Mouse (Mus musculus) WW6 (cell line): ENCODE results near the gene Rabggtb.

Experiments
- DNase-seq: peaks from one replicate; pipeline ENCODE4 v3.0.0-alpha.2; 2013; ENCODE audit warnings: low read depth, low spot score

The Rabggtb gene

DNA sequence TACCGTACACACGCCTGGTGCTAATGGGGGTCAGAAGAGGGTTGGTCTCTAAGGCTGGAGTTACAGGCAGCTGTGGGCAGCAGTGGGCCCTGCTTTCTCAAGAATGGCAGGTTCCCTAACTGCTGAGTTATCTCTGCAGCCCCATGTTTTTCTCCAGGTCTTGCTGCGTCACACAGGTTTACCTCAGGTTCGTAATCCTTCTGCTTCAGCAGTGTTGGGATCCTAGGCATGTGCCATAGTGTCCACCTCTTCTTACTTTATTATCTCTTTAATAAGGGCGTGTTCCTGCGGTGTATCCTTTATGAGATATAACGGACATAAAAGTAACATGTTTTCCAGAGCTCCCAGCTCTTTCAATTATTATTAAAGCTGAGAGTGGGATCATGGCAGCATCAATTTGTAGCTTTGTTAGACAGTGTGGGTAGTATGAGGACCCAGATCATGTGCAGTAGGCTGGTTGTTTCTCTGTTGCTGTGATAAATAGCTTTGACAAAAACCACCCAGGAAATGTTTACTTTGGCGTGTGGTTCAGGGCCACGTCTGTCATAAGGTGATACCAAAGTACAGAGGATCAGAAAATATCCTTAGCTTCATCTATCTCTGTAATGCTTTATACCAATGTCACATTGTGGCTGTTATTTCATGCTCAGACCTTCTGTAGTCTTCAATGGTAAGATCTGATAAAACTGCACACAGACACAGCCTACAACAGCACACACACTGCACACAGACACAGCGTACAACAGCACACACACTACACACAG, 8.5 kb upstream of the Rabggtb start:
- DNase-seq = no peak

DNA sequence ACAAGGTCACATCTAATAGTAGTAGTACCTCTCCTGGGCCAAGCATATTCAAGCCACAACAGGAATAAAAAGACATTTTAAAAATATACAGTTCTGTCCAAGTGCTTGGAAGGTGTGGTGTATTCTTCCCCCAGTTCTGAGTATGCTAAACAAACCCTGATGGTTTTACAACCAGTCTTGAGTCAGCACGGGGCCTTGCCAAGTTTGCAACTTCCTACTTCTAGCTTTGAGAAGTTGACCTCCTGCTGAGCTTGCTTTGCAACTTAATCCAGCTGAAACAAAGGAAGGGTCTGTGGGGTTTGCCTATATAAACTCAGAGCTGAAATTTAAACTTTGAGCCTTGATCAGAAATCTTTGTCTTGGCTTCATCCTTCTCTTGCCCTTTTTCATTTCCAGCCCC, 4.4 kb upstream of the Rabggtb start:
- DNase-seq = no peak

DNA sequence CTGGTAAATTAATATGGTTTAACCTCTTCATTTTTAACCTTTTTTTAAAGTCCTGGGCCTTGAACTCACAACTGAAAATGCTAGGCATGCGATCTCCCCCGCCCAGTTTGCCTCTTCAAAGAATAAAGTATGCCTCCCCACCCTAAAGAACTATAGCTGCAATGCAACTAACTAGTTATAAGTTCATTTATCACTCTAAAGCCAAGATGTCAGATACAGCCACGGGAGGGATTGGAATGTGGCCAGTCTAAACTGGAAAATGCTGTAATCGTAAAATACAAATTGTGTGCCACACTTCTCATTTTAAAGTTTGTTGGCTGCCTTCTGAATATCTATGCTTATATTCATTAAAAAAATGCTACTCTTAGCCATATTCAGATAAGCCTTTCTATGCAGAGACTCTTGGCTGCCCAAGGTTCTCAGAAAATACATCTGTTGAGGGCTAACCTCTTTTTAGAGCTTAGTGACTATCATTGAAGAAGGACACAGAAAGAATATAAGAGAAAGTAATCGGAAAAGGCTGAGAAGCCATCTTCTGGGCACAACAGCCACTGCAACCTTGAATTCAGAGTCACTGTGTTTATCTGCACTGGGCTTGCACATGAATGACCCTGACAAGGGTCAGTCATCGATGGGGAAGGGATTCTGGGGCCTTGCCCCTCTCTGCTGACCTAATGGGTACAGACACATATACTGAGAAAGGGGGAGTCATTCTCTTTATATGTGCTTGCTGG, 868 bp upstream of the Rabggtb start:
- no peak for DNase-seq

DNA sequence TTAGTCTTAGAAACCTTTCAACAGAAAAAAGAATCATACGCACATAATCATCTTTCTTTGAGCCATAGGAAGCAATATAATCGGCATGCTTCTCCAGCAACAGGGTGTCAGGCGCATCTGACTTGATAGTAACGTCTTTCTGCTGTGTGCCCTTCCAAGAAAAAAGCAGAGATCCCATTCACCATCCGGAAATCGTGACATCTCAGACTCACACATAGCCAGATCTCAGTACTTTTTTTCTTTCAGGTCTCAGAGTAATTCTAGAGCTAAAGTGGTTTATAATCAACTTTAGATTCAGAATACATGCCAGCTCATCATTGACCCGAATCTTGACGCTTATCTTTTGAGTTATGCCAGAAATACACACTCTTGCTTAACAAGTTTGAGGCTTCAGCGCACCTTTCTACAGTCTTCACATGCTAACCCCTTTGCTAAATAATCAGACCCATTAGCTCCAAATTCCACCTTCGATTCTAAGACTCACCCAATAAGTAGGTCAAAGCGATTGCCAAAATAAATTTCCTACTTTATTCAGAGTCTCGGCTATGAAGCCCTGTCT, 848 bp downstream of the Rabggtb start:
- no peak for DNase-seq

DNA sequence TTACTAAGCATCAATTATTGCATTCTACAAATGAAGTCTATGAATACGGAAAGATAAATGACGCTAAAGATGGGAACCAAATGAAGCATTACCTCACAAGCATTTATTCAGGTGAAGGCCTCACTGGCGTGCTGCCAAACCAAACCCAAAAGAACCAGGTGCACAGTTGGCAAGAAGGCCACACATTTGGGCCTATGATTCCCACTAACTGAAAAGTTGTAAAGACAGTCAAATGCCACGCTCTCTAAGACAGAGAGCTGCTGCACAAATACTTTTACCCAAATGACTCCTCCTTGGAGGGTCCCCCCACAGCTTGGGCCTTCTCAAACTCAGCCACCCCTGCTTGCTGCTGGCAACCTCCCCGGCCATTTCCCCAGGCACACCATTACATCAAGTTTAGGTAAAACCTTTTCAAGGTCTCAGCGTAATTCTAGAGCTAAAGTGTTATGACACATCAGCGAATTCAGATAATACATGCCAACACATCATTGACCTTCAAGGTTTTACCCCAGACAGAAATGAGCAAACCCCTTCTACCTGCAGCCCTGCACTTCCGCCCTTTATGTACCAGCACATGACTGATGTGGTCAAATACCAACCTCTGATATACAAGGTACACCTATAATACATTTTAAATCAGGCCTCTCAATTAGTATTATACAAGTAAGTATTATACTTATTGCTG, 1.5 kb downstream of the Rabggtb start:
- no peak for DNase-seq

DNA sequence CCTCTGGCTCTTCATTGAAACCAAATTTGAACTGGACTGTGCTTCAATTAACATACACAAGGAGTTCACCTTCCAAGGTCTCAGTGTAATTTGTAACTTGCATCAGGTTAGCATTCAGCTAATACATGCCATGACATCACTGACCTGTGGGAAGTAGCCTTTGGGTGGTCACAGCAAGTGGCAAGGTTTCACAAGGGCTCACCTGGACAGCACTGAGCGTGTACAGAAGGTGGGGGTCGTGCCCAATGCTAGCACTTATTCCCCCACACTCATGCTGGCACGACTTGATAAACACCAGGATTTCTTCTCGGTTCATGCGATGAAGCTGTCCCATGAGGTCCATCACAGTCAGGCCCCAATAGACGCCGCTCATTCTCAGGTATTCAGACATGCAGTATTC, 2.3 kb downstream of the Rabggtb start:
- no peak for DNase-seq

DNA sequence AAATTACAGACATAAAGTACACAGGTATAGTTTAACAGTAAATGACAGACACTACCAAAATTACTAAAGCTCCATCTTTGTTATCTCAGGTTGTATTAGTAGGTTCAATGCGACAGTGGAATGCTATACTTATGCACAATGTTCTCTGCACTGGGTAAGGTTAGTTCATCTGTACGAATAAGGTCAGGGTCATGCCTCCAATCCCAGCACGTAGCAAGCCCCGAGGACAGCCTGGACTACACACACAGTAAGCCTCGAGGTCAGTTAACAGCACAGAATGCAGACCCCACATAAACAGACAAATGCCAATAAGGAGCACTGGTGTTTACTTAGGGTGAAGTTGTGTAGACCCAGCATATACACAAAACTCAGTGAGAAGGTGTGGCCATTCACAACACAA, 3.9 kb downstream of the Rabggtb start:
- DNase-seq = no peak

DNA sequence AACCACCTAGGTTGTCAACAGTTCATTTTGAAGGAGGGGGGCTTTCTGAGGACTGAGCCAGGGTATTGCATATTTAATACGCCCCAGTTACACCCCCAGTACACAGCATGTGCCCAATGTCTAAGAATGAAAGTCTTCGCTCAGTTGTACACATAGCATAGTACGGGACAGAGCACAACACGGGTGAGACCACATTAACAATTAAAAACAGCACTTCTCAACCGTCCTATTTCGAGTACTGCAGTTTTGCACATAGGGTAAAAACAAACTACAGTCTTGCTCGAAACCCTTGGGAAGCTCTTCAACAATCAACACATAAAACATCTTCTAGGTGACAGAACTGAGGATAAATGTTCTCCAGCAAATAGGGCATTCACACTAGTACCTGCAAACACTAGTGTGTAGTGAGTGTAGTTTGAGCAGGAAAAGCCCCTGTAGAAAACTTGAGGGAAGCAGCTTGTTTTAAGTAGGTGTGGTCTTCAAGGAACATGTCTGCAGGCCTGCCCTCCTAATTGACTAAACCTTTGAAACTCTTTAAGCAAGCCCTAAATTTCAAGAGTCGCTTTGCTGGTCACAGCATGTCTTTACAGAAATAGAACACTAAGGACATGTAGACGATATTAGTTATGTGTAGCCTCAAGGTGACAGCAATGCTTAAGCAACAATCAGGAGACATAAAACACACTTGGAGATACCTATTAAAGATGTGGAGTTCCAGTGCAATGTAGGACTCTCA, 6.5 kb downstream of the Rabggtb start, which contains the start of gene Msh4:
Gene Msh4, minus strand, starts transcription at position 3 of the 736 bp plus-strand sequence.
- DNase-seq = no peak

DNA sequence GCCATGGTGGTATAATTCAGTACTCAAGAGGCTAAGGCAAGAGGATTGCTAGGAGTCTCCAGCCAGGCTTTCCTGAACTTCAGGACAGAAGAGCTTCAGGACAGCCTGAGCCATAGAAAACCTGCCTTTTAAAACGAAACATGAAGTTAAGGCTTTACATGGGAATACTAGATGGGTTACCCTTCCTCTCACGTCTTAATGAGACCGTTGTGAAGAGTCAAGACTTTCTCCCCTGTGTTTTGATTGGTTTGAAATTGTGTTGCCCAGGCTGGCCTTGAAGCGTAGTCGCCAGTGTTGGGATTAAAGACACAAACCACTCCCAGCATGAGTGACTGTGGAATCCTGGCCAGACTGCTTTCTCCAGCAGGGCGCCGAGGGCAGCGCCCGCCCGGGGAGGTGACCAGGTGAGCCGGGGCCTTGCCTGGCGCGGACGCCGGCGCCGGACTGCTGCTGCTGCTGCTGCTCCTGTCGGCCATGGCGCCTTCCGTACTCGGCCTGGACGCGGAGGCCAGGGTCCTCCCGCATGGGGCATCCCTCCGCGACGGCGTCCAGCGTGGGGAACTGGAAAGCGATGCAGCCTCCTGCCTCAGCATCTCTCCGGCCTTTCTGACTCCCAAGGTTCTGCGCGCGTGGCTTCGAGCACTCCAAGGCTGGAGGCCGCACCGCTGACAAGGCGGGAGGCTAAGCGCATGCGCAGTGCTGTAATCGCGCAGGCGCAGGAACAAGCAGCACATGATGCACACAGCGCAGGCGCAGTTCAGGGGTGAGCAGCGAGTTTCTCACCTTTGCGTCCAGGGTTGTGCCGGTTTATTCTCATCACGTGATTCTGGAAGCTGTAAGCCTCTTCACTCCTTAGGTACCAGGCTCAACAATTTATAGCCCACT, 7.3 kb downstream of the Rabggtb start:
- DNase-seq = peak; percentile 86

DNA sequence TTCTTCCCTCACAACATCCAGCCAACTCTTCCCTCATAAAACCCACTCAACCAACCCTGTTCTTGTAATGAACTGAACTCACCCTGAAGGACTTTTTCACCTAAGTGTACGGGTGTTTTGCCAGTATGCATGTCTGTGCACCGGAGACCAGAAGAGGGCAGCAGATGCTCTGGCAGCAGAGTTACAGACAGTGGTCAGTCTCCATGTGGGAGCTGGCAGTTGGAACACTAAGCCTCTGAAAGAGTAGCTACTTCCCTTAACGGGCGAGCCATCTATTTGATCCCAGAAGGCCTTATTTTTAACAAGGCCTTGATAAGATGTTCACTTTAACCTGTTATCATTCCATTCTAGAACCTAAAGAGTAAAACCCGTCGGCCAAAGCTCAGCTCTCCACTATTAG, 8.2 kb downstream of the Rabggtb start:
- DNase-seq = no peak

DNA sequence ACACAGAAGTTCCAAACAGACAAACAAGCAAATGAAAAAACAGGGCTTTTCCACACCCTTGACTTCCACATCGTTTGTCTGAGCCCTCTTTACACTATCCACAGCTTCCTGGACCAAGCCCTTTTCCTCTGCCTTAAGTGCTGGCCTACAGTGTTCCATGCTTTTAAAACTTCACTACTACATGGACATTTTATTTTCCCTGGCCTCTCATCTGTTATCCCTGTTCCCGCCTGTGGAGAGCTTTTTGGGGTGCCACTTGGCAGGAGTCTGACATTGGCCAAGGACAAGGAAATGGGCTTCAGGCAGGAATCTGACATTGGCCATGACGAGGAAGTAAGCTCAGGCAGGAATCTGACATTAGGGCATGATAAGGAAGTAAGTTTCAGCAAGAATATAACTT, 10.2 kb downstream of the Rabggtb start:
- DNase-seq = no peak

DNA sequence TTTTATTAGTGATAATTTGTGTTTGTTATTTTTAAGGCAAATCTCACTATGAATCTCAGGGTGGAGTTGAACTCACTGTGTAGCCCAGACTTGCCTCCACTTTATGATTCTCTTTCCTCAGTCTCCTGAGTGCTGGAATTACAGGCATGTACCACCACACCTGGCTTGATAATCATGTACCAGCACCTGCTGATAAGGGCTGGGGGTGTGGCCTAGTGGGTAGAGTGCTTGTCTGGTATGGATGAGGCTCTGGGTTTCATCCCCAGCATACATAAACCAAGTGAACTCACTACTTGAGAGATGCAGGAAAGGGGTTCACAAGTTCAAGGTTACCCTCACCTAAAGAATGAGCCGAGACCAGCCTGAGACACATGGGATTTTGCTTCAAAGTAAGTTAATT, 10.9 kb downstream of the Rabggtb start:
- no peak for DNase-seq

DNA sequence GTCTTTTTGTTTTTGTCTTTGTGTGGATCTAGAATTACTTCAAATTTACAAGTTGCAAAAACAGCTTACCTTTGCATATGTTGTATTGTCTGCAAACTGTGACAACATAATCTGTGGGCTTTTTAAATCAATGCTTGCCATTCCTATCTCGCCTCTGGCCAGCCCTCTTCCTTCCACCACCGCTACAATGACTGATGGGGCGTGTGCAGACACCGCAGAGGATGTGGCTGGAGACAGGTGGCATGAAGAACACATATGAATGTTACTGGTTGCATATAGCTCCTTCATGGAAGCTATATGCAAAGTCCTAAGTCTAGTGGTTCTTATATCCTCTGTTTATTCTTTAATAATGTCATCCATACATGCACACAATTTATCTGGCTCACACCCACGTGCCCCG, 15.6 kb downstream of the Rabggtb start:
- DNase-seq = no peak

DNA sequence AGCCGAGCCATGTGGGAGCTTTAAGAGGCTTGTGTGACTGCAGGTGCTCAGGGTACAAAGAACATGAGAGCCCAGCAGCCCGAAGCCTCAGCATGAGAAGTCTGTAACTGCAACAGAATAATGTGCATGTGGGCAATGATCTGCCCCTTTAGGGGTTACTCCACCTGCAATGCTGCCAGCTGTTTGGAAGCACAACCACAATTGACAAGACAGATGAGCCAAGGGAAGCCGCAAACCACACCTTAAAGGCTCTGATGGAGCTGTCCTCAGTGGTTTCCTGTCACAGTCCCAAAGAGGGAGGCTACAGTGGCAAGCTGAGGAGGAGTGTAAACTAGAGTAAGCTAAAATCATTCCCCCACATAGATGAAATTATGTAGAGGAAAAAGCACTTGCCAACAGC, 17.4 kb downstream of the Rabggtb start:
- DNase-seq = no peak

DNA sequence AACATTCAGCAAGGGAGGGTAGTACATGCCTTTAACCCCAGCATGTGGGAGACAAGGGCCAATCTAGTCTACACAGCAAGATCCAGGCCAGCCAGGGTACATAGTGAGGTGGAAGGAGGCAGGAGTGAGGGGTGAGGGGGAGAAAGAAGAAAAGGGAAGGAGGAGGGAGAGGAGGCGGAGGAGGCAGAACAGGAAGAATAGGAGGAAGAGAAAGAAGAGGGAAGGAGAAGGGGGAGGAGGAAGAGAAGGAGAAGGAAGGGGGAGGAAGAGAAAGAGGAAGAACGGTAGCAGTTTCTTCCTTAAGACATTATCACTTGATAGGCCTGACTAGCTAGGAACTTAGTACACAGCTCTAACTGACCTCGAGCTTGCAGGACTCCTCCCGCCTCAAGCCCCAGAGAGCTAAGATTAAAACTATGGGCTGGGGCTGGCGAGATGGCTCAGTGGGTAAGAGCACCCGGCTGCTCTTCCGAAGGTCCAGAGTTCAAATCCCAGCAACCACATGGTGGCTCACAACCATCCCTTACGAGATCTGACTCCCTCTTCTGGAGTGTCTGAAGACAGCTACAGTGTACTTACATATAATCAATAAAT, 23.5 kb downstream of the Rabggtb start:
- DNase-seq = no peak

DNA sequence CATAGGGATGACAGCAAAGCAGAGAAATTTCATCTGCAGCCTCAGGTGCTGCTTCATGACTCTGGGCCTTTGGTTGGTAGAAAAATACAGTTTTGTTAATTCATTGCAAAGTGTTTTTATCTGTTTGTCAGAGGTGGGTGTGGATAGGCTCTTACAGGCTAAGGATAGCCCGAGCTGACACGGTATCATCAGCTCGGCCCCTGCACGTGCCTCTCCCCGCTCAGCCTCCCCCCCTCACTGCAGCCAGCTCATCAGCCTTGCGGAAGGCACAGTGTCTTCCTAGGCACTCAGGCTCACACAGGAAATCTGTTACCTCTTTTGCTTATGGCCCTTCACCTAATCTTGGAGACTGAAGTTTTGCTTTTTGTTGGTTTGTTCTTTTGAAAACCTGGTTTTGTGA, 24.7 kb downstream of the Rabggtb start:
- DNase-seq = no peak

DNA sequence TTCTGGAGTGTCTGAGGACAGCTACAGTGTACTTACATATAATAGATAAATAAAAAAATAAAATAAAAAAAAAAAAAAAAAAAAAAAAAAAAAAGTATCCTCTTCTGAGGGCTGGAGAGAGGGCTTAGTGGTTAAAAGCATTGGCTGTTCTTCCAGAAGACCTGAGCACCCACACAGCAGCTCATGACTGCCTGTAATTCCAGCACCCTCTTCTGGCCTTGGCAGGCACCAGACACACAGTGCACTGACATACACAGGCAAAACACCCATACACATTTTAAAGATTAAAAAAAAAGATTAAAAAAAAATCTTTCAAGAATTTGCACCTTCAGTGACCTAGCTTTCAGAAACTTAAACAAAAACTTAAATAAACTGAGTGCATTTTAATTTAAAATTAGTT, 26.5 kb downstream of the Rabggtb start:
- no peak for DNase-seq

DNA sequence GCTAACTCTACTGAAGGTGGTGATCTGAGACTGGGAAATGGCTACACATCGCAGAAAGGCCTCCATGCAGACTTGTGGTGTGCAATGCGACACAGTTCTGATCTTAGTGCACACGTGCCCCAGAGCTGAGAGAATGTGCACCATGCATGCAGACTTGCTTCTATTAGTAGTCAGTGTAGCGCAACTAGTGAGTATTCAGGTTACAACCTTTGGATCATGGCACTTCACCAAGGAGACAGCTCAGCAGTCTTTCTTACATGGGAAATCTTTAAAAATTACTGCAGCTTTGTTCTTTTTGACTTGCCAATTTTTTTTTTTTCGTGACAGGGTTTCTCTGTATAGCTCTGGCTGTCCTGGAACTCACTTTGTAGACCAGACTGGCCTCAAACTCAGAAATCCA, 41.4 kb downstream of the Rabggtb start:
- DNase-seq = no peak

DNA sequence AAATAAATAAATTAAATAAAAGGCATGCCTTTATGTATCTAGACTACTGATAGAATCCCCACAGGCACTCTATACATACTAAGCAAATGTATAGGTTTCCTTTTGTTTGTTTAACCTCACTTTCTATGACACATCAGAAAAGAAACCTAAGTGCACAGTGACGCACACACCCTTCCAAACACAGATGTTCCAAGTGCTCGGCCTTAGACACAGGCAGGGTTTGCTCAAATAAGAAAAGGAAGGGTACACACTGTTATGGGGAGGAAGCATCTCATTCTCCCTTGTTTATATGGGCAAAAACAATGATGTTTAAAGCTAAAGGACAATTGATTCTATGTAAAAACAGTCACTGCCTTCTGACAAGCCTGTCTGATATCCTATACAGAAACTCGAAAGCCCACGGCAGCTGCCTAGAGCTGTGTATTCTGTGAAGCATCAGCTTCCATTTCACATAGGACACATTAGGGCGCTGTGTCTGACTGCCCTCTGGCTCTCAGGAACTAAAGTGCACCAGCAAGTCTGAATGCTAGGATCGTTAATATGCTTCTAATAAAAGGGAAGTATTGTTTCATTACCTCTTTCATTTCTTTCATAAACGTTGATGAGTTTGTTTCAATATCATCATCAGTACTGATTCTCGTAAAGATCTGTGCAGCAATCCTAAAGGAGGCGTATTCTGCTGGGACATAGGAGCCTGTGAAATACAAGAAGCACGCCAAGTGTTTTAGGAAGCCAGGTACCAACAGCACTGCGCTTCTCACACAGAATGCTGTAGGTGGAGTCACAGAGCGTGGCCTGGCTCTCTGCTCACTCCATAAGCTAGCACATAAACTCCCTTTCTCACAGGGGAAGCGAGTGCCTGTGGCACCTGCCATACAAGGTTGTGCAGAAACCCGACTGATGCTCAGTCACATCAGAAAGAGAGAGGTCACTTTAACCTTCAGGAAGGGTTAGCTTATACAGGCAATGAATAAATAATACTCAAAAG, 45.4 kb downstream of the Rabggtb start:
- no peak for DNase-seq
